ENCODE assay signal across 13 mouse cellular contexts in the genomic region with DNA sequence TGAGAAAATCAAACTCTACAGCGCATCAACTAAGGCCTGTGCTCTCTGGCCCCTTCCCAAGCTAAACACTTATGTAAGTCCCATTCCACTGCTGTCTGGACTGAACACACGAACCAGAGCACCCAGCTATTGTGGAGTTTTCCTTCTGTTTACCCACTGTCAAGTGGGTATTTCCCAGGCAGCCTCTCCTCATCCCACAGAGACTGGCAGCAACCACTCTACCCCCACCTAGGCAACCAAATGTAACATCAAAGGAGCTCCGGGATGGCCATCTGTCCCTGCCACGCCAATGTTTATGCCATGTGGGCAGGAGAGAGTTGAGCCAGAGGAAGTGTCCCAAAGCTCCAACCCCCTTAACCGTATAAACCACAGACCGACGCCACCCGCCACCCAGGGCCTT.
DNase-seq lines count a peak whose midpoint lies in the region; ATAC-seq and TF ChIP-seq lines count a peak whose summit lies in the region.
"Had no signal": no experiment of that assay in that cellular context is flagged by ENCODE, and none has a peak within 500 bp of the region (broad histone marks: within the 10 kb centered on the region; RNA-seq: fewer than 3 reads in every experiment).

No protein-coding gene starts in this region.

- DNase-seq in heart, postnatal 10 days = peak; percentile 18 to 20
- no peak for DNase-seq in heart, adult 9 months (ENCODE audit: low spot score in 2 of 2)
- peak; percentile 89 to 91 for DNase-seq in cerebellum, postnatal 25 days
- peak; percentile 72 for DNase-seq in lung, postnatal 0 days (ENCODE audit: low spot score)
- DNase-seq in urinary bladder, postnatal 4 days (ENCODE audit: low spot score in 2 of 2) = no peak
- DNase-seq in right cerebral cortex, adult 2 months (ENCODE audit: low spot score in 2 of 2) = no peak
- DNase-seq in liver, postnatal 0 days = no peak
- DNase-seq: adrenal gland, postnatal 10 days; kidney, postnatal 25 days; thymus, postnatal 14 days had no signal

- no peak overlapping the region for H3K4me2 ChIP-seq in lung, postnatal 0 days (replicated peaks; ENCODE audit: low read depth, low read length)
- no peak overlapping the region for H3K4me2 ChIP-seq in liver, postnatal 0 days (ENCODE audit: low read depth, low read length)
- H3K4me2 ChIP-seq: liver, embryonic 11.5 days had no signal

- H3K9ac ChIP-seq in lung, postnatal 0 days (replicated peaks; ENCODE audit: low read depth) = no peak overlapping the region
- no peak overlapping the region for H3K9ac ChIP-seq in liver, postnatal 0 days (replicated peaks)

- TF ChIP-seq EP300 in lung, postnatal 0 days (IDR thresholded peaks at IDR 0.05) = 0 out of 2 replicates have a peak, but pooled peaks have one; percentile 13
- TF ChIP-seq EP300 in liver, postnatal 0 days (IDR thresholded peaks at IDR 0.05; ENCODE audit: low read depth) = no peak

- no peak overlapping the region for H3K4me3 ChIP-seq in lung, postnatal 0 days (ENCODE audit: low read depth, low read length)
- H3K4me3 ChIP-seq in liver, postnatal 0 days (ENCODE audit: low read depth, low read length) = no peak overlapping the region
- H3K4me3 ChIP-seq: left cerebral cortex, adult 2 months had no signal

- intact Hi-C loops in heart, postnatal 10 days (cut with DNase I) = no loop called here

- H3K27ac ChIP-seq in lung, postnatal 0 days (ENCODE audit: low read length) = no peak overlapping the region
- H3K27ac ChIP-seq in liver, postnatal 0 days (ENCODE audit: low read depth) = no peak overlapping the region
- H3K27ac ChIP-seq: left cerebral cortex, adult 2 months had no signal

- H3K36me3 ChIP-seq in lung, postnatal 0 days (ENCODE audit: insufficient read depth, low read length) = no peaks in the 10 kb centered on the region
- no peaks in the 10 kb centered on the region for H3K36me3 ChIP-seq in liver, postnatal 0 days (replicated peaks; ENCODE audit: insufficient read depth, low read length)

- H3K4me1 ChIP-seq in lung, postnatal 0 days (ENCODE audit: insufficient read depth, low read depth, low read length) = no peaks in the 10 kb centered on the region
- H3K4me1 ChIP-seq in liver, postnatal 0 days (ENCODE audit: insufficient read depth) = no peaks in the 10 kb centered on the region; the same call in 1 of the 2 replicates

- no peaks in the 10 kb centered on the region for H3K9me3 ChIP-seq in lung, postnatal 0 days (ENCODE audit: low read length)
- no peaks in the 10 kb centered on the region for H3K9me3 ChIP-seq in liver, postnatal 0 days (ENCODE audit: low read length)

- H3K27me3 ChIP-seq in lung, postnatal 0 days (replicated peaks; ENCODE audit: insufficient read depth, low read length) = no peaks in the 10 kb centered on the region
- no peaks in the 10 kb centered on the region for H3K27me3 ChIP-seq in liver, postnatal 0 days (ENCODE audit: insufficient read depth, low read length)

- WGBS in lung, postnatal 0 days = 41% methylated on average over 8 of the region's 8 CpGs
- 72% methylated on average over 8 of the region's 8 CpGs for WGBS in liver, postnatal 0 days (ENCODE audit: insufficient replicate concordance)

- no peak for TF ChIP-seq CTCF in lung, postnatal 0 days (IDR thresholded peaks at IDR 0.05)
- no peak for TF ChIP-seq CTCF in liver, postnatal 0 days (IDR thresholded peaks at IDR 0.05; ENCODE audit: low read depth)

- ATAC-seq in cerebellum, adult (ENCODE audit: insufficient number of reproducible peaks, low FRiP score, low TSS enrichment) = peak; percentile 91
- ATAC-seq in lung, postnatal 0 days = peak; percentile 76
- no peak for ATAC-seq in liver, postnatal 0 days

Comparison
In these comparisons a context has a peak if more than half of its experiments do, and no peak if none do; other contexts are left out.
1. DNase-seq: peak in heart, postnatal 10 days (2 of 2), cerebellum, postnatal 25 days (2 of 2) and lung, postnatal 0 days (single experiment); none in heart, adult 9 months (0 of 2), urinary bladder, postnatal 4 days (0 of 2), right cerebral cortex, adult 2 months (0 of 2) and liver, postnatal 0 days (single experiment).